Comparison of ENCODE assay signal across 9 mouse cellular contexts in the genomic region with DNA sequence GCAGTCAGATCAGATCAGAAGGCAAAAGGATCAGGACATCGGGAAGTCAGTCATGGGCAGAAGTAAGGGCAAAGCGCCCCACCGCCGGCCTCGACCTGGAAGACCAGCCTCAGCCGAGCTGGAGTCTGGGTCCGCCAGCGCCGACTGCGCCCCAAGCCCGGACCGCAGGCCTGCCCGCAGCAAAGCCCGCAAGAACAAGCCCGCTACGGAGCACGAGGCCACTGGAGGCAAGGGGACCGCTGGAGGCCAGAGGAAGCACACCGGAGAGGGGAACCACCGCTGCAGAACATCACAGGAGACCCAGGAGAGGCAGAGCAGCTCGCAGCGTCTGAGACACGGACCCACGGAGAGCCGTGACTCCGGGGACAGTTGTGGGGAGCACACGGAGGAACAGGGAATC. TPM values are rescaled to one million over a fixed set of nuclear protein-coding genes. Genes with fewer than 3 reads are reported as not detected.
DNase-seq lines count a peak whose midpoint lies in the region; ATAC-seq and TF ChIP-seq lines count a peak whose summit lies in the region.
"Had no signal": no experiment of that assay in that cellular context is flagged by ENCODE, and none has a peak within 500 bp of the region (broad histone marks: within the 10 kb centered on the region; RNA-seq: fewer than 3 reads in every experiment).

A gene (plus strand): TSS at position 53 of the 400 bp plus-strand sequence.

- DNase-seq in layer of hippocampus, adult 2 months (ENCODE audit: low spot score in 2 of 2): no peak
- no peak for DNase-seq in layer of hippocampus, adult 9-11 months
- peak; percentile 32 for DNase-seq in forebrain, embryonic 10.5 days (ENCODE audit: extremely low spot score, low spot score)
- peak; percentile 48 for DNase-seq in limb, embryonic 10.5 days (ENCODE audit: low spot score)
- DNase-seq in adrenal gland, postnatal 25 days: no peak
- no peak for DNase-seq in frontal cortex, postnatal 25 days (ENCODE audit: low spot score in 2 of 2)
- DNase-seq: adrenal gland, adult 8-10 months had no signal

- H3K27ac ChIP-seq in layer of hippocampus, adult 2 months: no peak within 1 kb of the TSS
- H3K27ac ChIP-seq in forebrain, embryonic 10.5 days: peak within 1 kb of the TSS; percentile 26; the same call in 1 of the 2 replicates
- peak within 1 kb of the TSS; percentile 67; the same call in 1 of the 2 replicates for H3K27ac ChIP-seq in limb, embryonic 10.5 days
- no peak within 1 kb of the TSS for H3K27ac ChIP-seq in neural tube, embryonic 13.5 days (replicated peaks)

- ATAC-seq in neural tube, embryonic 13.5 days (ENCODE audit: low read depth): no peak
- no peak for ATAC-seq in megakaryocyte progenitor cell, adult 5-6 weeks (replicated peaks; ENCODE audit: poor library complexity)

- H3K4me3 ChIP-seq in layer of hippocampus, adult 2 months: peak within 1 kb of the TSS; percentile 32; the same call in 1 of the 2 replicates
- H3K4me3 ChIP-seq in forebrain, embryonic 10.5 days: peak within 1 kb of the TSS; percentile 45
- H3K4me3 ChIP-seq in limb, embryonic 10.5 days: peak within 1 kb of the TSS; percentile 50
- peak within 1 kb of the TSS; percentile 34 for H3K4me3 ChIP-seq in neural tube, embryonic 13.5 days

- TF ChIP-seq CTCF in layer of hippocampus, adult 2 months (conservative IDR thresholded peaks at IDR 0.05): no peak

- H3K36me3 ChIP-seq in forebrain, embryonic 10.5 days (replicated peaks): no peaks in the 10 kb centered on the region
- H3K36me3 ChIP-seq in limb, embryonic 10.5 days: peaks cover 8% of the 10 kb centered on the region; the same call in 1 of the 2 replicates
- no peaks in the 10 kb centered on the region for H3K36me3 ChIP-seq in neural tube, embryonic 13.5 days

- H3K9ac ChIP-seq in neural tube, embryonic 13.5 days: 0 out of 2 replicates have a peak within 1 kb of the TSS, but pooled peaks have one; percentile 49

- peak within 1 kb of the TSS; percentile 55 for H3K4me2 ChIP-seq in neural tube, embryonic 13.5 days

- no peaks in the 10 kb centered on the region for H3K9me3 ChIP-seq in forebrain, embryonic 10.5 days
- H3K9me3 ChIP-seq in limb, embryonic 10.5 days (replicated peaks): no peaks in the 10 kb centered on the region
- H3K9me3 ChIP-seq in neural tube, embryonic 13.5 days: no peaks in the 10 kb centered on the region

- H3K27me3 ChIP-seq in forebrain, embryonic 10.5 days (ENCODE audit: poor library complexity, severe bottlenecking): peaks cover 82% of the 10 kb centered on the region
- peaks cover 71% of the 10 kb centered on the region for H3K27me3 ChIP-seq in limb, embryonic 10.5 days (ENCODE audit: low read depth, poor library complexity, severe bottlenecking)
- H3K27me3 ChIP-seq in neural tube, embryonic 13.5 days: peaks cover 66% of the 10 kb centered on the region

- H3K4me1 ChIP-seq in forebrain, embryonic 10.5 days: peaks cover 20% of the 10 kb centered on the region
- H3K4me1 ChIP-seq in limb, embryonic 10.5 days: peaks cover 27% of the 10 kb centered on the region
- peaks cover 19% of the 10 kb centered on the region for H3K4me1 ChIP-seq in neural tube, embryonic 13.5 days (replicated peaks)

- whole genome bisulfite sequencing in forebrain, embryonic 10.5 days: 11% methylated on average over 27 of the region's 27 CpGs
- 9% methylated on average over 27 of the region's 27 CpGs for WGBS in limb, embryonic 10.5 days
- WGBS in neural tube, embryonic 13.5 days: 7% methylated on average over 27 of the region's 27 CpGs

RNA-seq across cellular contexts. Expression of the gene that starts here (rescaled TPM):
- total RNA-seq in layer of hippocampus, adult 2 months (2021): under 1 TPM; 0.22 to 0.41 TPM
- 0.06 and 0.11 TPM in 2 replicates for polyA plus RNA-seq in forebrain, embryonic 10.5 days (2016; fragmentation: Nextera tagmentation; extraction: Ambion mirVana)
- 0.05 and 0.18 TPM in 2 replicates for polyA plus RNA-seq in limb, embryonic 10.5 days (2016; fragmentation: Nextera tagmentation; extraction: Ambion mirVana)
- polyA plus RNA-seq in neural tube, embryonic 13.5 days (2015; fragmentation: Nextera tagmentation; extraction: Ambion mirVana): 0.10 TPM in 1 of 2 replicates, not detected in the other
- total RNA-seq in adrenal gland, postnatal 25 days (2021): 0.36 TPM in 1 of 2 replicates, not detected in the other
- total RNA-seq in megakaryocyte progenitor cell, adult 5-6 weeks (2015): 2.6 and 5.5 TPM in 2 replicates
- 1.6 and 5.1 TPM in 2 replicates for total RNA-seq in megakaryocyte progenitor cell, adult 5-6 weeks (2017)

Comparison
In these comparisons a context has a peak if more than half of its experiments do, and no peak if none do; other contexts are left out.
1. Peak in DNase-seq, H3K4me3 ChIP-seq and H3K27ac ChIP-seq in forebrain, embryonic 10.5 days; RNA of the gene not detected or under 1 TPM.
2. Peak in DNase-seq, H3K4me3 ChIP-seq and H3K27ac ChIP-seq in limb, embryonic 10.5 days; RNA of the gene not detected or under 1 TPM.